Mouse (Mus musculus) lung, adult 2 months (tissue): ENCODE results near the gene Atp1b1. TPM values are rescaled to one million over a fixed set of nuclear protein-coding genes. Genes with fewer than 3 reads are reported as not detected.

ENCODE experiments used
- DNase-seq: peaks from one replicate; pipeline ENCODE4 v3.0.0; 2022
- H3K4me1 ChIP-seq: fragments of 200-500 bp; 2 replicates; pipeline ENCODE4 v1.6.1; 2011; ENCODE audit warnings: low read length; ENCODE audit not compliant: control insufficient read depth, insufficient read depth
- H3K4me3 ChIP-seq: fragments of 200-500 bp; replicated peaks from 2 replicates; pipeline ENCODE3; 2011; ENCODE audit warnings: low read depth, mild to moderate bottlenecking, control low read depth, low read length; ENCODE audit errors: extremely low read depth
- CTCF ChIP-seq: fragments of 200-500 bp; IDR thresholded peaks from 2 replicates; pipeline ENCODE4 v1.5.1; 2011; ENCODE audit warnings: mild to moderate bottlenecking, low read length, control low read depth; ENCODE audit not compliant: insufficient read depth
- POLR2A ChIP-seq: fragments of 200-500 bp; IDR thresholded peaks from 2 replicates; pipeline ENCODE4 v1.6.1; 2011; ENCODE audit warnings: low read depth, mild to moderate bottlenecking, control low read depth, low read length, borderline replicate concordance; ENCODE audit errors: extremely low read depth
- WGBS: fragments of 180-500 bp; shearing (Covaris S2); methylation state at CpG from one replicate; pipeline ENCODE4 v1.1.7; 2018; 5-methylcytosine and 5-hydroxymethylcytosine counted together
- polyA plus RNA-seq: library from polyadenylated mRNA; depleted of rRNA; stranded (reverse); fragments of >200 nt; gene quantifications from 2 replicates; pipeline ENCODE4 v1.2.3, GENCODE M21; 2012

The Atp1b1 gene
- polyA plus RNA-seq, 1 experiment, result 121 TPM

DNA sequence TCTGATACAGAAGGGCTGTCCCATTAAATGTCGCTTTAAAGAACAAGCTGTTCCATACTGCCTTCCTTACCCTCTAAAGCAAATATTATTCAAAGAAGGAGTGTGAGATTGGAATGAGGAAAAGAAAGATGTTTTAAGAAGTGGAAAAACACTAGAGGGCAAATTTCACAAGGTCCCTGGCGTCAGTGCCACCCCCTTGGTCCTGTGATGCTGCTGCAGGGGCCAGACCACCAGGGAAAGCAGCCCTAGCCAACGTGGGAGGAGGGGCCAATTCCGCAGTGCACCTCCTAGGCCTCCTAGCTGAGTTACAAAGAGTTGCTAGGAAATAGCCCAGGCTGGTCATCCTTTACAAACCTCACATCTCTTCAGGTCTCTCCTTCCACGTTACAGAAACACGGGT lies 2.1 kb downstream of the Atp1b1 start:
- Histone ChIP-seq H3K4me3 (peak overlapping the region; percentile 66), H3K4me1 (no peaks in the 10 kb centered on the region; the same call in none of the 2 replicates)
- DNase-seq, result peak; percentile 62
- 36% methylated on average over 6 of the region's 6 CpGs for WGBS
- TF ChIP-seq CTCF, result no peak
- TF ChIP-seq POLR2A, result peak; percentile 73; the same call in 1 of the 2 replicates

DNA sequence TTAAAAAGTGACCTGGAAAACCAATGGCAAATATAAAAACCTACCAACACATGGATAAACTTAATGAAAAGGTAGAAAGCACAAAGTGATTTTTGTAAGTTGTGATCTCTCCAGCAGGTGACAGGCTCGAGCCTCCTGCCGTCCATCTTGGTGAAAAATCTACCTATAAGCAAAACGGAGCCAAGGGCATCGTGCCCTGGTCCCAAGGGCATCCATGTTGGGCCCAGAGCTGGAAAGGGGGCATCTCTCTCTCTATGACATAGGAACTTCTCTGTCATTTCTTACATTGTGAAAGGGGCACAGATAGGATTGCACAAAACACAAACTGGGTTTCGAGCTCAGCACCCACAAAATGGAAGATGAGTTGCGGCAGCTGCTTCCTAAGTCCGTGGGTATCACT lies 2.5 kb downstream of the Atp1b1 start:
- Histone ChIP-seq H3K4me3 (peak overlapping the region; percentile 66), H3K4me1 (no peaks in the 10 kb centered on the region; the same call in none of the 2 replicates)
- 45% methylated on average over 7 of the region's 7 CpGs for WGBS
- TF ChIP-seq CTCF, result peak; percentile 44
- 0 out of 2 replicates have a peak, but pooled peaks have one; percentile 15 for TF ChIP-seq POLR2A
- DNase-seq, result no peak

DNA sequence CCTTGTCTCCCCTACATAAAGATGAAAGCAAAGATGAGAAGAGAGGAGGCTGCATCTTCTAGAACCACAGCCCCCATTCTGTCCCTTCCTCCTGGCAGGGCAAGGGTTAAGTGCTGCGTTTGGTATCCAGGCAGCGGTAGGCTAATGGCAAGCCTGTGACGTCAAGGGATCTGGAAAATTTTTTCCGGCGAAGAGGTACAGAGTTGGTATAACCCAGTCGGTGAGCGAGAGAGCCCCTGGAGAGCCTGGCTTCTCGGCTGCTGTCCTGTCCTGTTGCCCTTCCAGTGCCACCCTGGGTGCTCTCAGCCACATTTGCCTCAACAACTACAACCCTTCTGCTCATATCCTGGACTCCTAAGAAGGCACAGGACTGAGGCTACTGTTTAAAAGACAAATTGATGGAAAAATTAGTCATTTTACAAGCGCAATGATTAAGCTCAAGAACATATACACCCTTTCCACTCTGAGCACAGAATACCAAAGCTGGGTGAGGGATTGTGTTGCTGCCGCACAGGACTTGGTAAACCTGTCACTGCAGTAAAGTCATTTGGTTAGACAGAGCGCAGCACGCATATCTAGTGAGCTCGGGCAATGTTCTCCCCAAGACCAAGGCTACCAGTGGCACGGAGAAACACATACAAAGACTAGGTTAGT lies 3.3 kb downstream of the Atp1b1 start:
- 31% methylated on average over 14 of the region's 14 CpGs for WGBS
- TF ChIP-seq CTCF (no peak), POLR2A (peak; percentile 70; the same call in 1 of the 2 replicates)
- no peaks in the 10 kb centered on the region; the same call in 1 of the 2 replicates for H3K4me1 ChIP-seq
- H3K4me3 ChIP-seq, result peak overlapping the region; percentile 70
- DNase-seq, result peak; percentile 46

DNA sequence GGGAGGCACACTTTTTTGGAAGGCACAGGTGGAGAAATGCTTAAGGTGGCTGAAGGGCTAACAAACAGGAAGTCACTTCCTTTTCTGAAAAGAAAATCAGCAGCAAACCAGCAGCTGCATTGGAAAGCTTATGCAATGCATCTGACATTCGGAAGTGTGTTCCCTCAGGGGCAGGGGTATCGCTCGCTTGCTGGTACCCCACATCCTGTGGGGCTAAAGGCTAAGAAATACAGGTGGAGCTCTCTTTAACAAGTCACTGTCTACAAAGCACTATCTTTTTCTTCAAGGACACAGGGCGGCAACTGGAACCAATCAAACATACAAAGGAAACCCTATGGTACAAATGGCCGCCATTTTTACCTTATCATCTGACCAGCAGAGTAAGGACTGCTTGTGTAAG lies 4.4 kb downstream of the Atp1b1 start:
- no peak overlapping the region for H3K4me3 ChIP-seq
- no peaks in the 10 kb centered on the region; the same call in 1 of the 2 replicates for H3K4me1 ChIP-seq
- 58% methylated on average over 5 of the region's 5 CpGs for WGBS
- no peak for DNase-seq
- TF ChIP-seq CTCF (no peak), POLR2A (no peak)

DNA sequence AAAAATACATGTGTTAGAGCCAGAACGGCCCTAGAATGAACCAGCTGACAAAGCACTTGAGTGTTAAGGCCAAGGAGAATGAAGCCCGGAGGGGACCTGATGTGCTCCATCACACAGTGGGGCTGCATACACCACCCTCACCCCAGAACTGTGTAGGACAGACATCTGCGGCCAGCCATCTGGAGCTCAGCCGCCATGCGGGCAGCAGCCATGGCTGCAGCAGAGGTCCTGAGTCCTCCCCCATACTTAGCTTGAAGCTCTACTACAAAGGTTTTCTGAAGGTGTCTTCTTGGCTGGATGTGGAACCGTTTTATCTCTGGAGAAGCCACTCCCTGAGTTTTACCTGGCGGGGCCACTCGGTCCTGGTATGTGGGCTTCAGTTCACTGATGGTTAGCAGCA lies 5.0 kb downstream of the Atp1b1 start:
- no peak for DNase-seq
- H3K4me3 ChIP-seq, result no peak overlapping the region
- WGBS, result 82% methylated on average over 8 of the region's 8 CpGs
- no peaks in the 10 kb centered on the region; the same call in 1 of the 2 replicates for H3K4me1 ChIP-seq
- TF ChIP-seq CTCF (no peak), POLR2A (no peak)

DNA sequence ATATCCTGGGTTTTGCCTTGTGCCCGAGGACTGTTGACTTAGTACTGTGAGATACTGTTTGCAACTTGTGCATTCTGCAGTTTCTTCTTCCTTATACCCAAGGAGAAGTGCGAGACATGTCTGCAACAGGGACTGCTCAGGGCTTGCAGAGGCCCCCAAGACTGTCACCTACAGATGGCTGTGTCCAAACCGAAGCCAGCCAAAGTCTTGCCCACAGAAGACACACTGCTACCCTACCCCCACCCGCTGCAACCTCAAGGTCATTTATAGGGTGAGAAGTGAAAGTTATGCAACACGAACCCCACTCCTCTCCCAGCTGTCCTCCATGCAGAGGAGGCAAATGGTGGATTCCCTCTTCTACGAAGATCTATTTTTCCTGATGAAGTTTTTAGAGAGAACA lies 5.6 kb downstream of the Atp1b1 start:
- 61% methylated on average over 6 of the region's 6 CpGs for WGBS
- no peaks in the 10 kb centered on the region; the same call in 1 of the 2 replicates for H3K4me1 ChIP-seq
- no peak for DNase-seq
- no peak overlapping the region for H3K4me3 ChIP-seq
- no peak for TF ChIP-seq POLR2A
- TF ChIP-seq CTCF, result no peak

DNA sequence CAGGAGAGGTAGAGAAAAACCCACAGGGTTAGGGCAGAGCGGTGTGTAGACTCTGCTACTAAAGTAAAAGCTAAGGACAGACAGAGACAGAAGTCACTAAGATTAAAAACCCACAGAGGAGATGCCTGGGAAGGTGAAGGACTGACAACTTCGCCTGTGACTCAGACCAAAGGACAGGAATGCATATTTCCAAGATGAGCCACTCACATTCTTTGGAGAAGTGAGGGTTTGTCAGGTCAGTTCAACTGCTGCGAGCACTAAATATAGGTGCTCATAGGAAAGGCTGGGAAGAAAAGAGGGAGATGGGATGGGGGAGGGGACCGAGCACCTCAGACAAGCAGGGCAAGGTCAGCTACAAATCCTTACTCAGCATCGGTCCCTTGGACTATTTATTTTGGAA lies 6.8 kb downstream of the Atp1b1 start:
- Histone ChIP-seq H3K4me1 (no peaks in the 10 kb centered on the region; the same call in 1 of the 2 replicates), H3K4me3 (no peak overlapping the region)
- no peak for DNase-seq
- 76% methylated on average over 5 of the region's 5 CpGs for WGBS
- TF ChIP-seq CTCF (no peak), POLR2A (no peak)

DNA sequence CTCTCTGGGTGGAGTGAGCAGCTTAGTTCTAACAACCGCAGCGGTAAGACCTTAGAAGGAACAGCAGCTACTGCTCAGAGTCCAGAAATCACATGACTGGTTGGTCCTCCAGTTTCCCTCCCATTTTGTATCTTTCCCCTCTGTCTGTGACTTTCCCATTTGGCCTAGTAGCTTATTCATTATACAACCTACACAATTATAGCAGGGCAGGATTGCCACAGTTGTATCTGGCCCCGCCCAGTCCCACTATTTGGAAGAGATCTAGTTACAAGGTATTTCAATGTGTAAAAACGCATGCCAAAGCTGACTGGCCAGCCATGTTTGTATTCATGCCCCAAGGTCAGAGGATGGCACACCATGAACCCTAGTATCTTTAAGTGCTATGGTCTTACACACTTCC lies 7.5 kb downstream of the Atp1b1 start:
- Histone ChIP-seq H3K4me3 (no peak overlapping the region), H3K4me1 (no peaks in the 10 kb centered on the region; the same call in 1 of the 2 replicates)
- DNase-seq, result no peak
- WGBS, result 68% methylated on average over 4 of the region's 4 CpGs
- no peak for TF ChIP-seq CTCF
- TF ChIP-seq POLR2A, result no peak

DNA sequence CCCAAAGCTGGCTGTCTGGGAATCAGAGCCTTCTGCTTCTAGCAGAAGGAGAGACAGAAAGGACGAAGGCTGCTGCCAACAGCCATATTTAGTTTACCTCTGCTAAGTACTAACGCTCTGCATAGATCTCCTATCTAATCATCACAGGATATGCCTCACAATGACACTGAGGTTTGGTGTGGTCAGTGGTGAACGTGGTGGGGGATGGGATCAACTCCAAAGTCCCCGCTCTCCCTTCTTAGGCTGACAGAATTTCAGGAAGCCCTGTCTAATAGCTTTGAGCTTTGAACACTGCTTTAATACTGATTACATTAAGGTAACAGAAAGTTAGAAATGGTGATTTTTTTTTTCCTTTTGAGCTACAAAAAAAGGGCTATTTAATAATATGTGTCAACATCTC lies 7.9 kb downstream of the Atp1b1 start:
- Histone ChIP-seq H3K4me1 (no peaks in the 10 kb centered on the region; the same call in 1 of the 2 replicates), H3K4me3 (no peak overlapping the region)
- TF ChIP-seq CTCF (no peak), POLR2A (no peak)
- 49% methylated on average over 4 of the region's 4 CpGs for whole genome bisulfite sequencing
- no peak for DNase-seq

DNA sequence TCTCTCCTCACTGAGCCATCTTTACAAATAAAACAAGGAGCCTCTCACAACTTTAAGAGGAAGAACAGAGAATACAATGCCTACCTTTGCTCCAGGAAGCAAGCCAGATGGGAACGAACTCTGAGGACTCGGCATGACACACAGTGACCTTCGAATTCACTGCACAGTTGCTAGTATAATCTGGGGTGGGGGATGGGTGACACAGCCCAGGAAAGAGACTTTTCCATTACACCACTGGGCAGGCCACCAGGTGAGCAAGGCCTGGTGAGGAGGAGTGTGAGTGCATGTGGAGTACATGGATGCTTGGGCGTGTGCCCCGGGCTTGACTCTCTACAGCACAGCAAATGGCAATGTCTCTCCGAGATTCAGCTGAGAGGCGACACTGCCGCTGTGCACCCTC lies 8.5 kb downstream of the Atp1b1 start:
- Histone ChIP-seq H3K4me1 (no peaks in the 10 kb centered on the region; the same call in 1 of the 2 replicates), H3K4me3 (no peak overlapping the region)
- TF ChIP-seq POLR2A (no peak), CTCF (no peak)
- 73% methylated on average over 8 of the region's 8 CpGs for WGBS
- no peak for DNase-seq
